Mouse (Mus musculus): ENCODE measurements around the gene Etl4.

The Etl4 gene

DNA sequence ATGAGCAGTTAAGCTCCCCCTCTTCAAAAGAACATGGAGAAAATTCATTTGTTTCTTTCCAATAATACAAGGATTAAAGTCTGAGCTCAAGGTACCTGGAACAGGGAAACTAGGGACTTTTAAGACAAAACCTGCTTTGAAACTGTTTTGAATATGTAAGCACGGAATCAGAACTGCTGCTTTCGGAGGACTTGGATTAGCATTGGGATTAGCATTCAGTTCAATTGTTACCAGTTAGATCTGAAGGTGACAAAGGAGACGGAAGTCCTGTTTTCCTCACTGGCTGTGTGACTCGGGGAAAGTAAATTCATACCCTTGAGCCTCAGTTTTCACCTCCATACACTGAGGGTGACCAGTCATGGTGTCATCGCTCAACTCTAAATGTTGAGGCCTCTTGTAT lies 639.5 kb downstream of the Etl4 start:
- in situ Hi-C loops (cut with MboI; ENCODE audit: unreplicated experiment in 2 of 2) = no loop called here

DNA sequence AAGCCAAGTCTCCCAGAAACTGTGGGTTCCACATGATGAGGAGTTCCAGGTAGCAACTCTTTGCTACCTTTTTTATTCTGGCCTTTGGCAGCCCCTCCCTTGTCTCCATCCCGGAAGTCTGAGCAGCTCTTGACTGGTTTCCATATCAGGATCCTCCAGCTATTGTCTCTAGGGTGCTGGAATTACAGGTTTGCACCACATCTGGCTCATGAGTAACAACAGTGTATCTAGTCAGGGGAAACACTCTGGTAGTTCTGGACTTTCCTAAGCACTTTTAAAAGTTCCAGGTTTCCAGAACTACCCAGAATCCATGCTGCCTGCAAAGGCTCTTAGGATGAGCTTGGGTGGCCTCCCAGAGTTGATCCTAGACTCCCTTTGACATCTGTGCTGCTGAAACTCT lies 640.4 kb downstream of the Etl4 start:
- in situ Hi-C loops (cut with MboI; ENCODE audit: unreplicated experiment in 2 of 2) = no loop called here

DNA sequence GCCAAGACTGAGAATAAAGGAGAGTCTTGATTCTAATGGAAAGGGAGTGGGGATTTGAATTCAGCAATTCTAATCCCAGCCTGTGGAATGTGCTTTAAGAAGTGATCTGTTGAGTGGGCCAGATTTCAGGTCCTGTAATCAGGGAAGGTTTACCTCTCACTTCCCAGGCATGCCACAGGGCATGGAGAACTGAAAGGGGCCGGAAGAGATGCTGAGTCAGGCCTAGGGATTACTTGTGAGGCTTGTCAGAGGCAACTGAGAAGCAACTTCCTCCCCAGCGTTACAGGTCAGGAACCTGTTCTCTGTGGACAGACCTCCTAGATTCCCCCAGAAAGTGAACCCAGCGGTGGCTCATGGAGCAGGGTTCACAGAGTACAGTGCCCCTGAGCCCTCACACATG lies 646.1 kb downstream of the Etl4 start:
- in situ Hi-C loops (cut with MboI; ENCODE audit: unreplicated experiment in 2 of 2) = no loop called here

DNA sequence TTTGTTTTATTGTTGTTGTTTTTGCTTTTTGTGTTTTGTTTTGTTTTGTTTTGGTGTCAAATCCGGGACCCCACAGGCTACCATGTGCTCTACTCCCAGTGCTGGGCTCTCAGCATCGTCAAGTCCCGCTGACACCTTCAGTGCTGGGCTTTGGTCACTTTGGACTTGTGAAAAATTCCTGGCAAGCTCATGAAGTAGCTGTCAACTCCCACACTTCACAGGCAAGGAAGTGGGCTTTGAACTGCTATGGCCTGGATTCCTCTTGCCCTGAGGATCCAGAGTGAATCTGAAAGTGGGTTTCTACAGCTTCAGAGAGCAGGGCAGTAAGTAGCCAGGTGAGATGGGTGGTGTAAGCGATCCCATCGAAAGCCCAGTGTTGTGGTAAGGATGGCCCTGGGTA lies 649.5 kb downstream of the Etl4 start:
- in situ Hi-C loops (cut with MboI; ENCODE audit: unreplicated experiment in 2 of 2) = no loop called here

DNA sequence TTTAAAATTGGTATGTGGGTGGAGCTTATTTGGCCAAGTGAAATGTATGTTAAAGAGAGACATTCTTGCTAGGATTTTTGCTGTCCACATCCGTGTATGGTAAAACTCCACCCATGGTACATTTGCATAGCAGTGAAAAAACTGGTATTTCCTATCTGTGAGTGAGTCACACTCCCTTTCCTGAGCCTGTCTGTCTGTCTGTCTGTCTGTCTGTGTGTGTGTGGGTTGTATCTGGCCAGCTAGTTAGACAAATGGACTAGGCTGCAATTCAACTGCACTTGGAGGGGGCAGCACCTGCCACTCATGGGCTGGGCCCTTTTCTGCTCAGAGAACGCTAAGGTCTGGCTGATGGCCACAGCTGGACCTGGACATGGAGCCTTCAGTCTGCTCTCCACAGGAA lies 650.1 kb downstream of the Etl4 start:
- in situ Hi-C loops (cut with MboI; ENCODE audit: unreplicated experiment in 2 of 2) = no loop called here

DNA sequence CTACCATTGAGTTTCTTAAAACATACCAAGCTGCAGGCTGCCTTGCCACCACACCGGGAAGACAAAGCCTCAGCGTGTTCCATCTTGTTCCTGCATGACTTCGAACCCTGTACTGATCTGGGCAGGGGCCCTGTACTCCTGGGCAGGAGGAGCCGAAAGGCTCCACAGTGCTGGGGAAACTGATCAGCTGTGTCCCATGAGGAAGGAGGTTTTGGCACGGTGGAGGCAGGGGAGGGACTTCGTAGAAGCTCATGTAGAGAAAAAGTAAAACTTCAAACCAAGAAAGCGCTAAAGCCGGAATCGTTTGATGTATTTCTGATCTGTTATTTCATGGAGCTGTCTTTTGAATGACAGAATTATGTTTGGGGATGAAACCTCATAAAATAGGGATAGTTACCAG lies 651.0 kb downstream of the Etl4 start:
- in situ Hi-C loops (cut with MboI; ENCODE audit: unreplicated experiment in 2 of 2) = no loop called here

DNA sequence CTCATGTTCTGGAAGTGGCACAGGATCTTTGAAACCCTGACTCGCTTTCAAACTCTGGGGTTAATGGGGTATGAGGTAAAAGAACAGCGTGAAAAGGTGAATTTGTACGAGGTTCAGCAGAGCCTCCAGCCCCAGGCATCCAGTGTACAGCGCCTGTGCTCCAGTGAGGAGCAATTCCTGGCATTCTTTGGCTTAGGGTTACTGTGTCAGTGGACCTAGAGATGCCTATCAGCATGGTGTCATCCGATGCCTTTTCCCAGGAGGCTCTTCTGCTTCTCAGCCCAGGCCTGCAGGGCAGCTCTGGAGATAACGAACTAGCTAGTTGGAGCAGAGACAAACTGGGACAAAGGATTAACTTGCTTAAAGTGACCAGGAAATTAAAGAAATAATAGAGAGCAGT lies 653.5 kb downstream of the Etl4 start:
- in situ Hi-C loops (cut with MboI; ENCODE audit: unreplicated experiment in 2 of 2) = no loop called here

- in situ Hi-C loops (cut with MboI; ENCODE audit: unreplicated experiment in 2 of 2) = no loop called here
These were observed 658.9 kb downstream of the Etl4 start for GRCm38 (mm10) chr2:20568456-20568855.

DNA sequence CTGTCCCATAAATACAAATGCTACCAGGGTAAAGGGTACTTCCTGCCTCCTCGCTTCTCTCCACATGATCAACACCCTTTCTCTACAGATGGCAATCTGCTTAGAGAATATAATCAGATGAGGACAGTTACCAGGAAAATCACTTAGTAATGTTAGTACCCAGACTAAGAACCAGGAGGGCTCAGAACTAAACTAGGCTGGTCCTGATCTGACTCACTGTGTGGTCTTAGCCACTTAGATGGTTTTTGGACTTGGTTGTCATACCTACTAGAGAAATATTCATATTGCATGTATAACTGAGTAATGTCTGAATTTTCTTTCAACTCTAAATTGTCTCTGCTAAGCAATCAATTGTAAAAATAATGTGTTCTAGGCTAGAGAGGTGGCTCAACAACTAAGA lies 662.4 kb downstream of the Etl4 start:
- in situ Hi-C loops (cut with MboI; ENCODE audit: unreplicated experiment in 2 of 2) = no loop called here

DNA sequence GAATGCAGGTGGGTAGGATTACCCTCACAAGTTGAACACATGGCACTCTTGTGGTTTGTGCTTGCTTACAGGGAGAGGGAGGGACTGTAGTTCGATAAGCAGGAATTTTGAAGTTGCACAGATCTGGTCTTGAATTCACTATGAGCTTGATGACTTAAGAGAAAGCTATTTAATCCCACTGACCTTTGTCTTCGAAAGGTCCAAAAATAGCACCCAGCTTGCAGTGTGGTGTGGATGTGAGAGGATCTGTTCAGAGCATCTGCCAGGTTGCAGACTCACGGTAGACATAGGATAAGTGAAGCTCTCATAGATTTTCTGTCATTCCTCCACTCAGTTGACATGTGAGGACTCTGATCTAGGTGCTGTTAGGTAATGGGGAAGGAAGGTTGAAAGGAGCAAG lies 670.8 kb downstream of the Etl4 start:
- in situ Hi-C loops (cut with MboI; ENCODE audit: unreplicated experiment in 2 of 2) = no loop called here

DNA sequence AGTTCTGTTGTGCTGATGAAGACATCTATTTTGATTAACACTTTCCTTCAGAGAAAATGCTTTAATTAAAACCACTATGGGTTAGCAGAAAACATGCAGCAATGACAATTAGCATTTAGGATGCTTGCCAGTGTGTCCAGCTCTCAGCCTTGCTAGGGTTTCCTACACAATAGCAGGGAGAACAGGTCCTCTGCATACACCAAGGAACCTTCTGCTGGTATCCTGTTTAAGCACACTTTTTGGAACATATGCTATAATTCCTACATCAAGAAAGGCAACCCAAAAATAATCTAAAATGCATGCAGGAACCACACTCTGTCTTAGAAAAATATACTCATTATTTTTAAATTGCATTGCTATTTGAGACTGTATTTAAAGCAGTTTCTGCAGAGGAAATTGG lies 673.5 kb downstream of the Etl4 start:
- in situ Hi-C loops (cut with MboI; ENCODE audit: unreplicated experiment in 2 of 2) = no loop called here

DNA sequence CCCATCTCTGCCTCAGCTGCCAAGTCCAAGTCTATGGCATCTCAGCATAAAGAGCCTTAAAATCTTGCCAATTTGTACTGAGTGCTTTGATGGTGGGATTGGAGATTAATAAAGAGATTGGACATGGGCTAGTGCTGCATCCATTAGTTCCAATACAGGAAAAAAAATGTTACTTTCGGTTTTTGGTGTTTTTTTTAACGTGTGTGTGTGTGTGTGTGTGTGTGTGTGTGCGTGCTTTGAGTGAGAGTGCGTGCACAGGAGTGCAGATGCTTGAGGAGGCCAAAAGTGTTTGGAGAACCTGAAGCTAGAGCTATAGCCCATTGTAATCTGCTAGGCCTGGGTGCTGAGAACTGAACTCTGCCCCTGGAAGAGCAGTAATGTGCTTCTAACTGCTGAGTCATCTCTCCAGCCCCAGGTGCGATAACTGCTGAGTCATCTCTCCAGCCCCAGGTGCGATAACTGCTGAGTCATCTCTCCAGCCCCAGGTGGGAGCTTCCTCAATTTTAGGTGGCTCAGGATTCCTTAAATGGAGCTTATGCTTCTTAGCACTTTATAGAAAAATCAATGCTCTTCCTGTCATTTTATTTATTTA lies 674.1 kb downstream of the Etl4 start:
- in situ Hi-C loops (cut with MboI; ENCODE audit: unreplicated experiment in 2 of 2) = no loop called here

DNA sequence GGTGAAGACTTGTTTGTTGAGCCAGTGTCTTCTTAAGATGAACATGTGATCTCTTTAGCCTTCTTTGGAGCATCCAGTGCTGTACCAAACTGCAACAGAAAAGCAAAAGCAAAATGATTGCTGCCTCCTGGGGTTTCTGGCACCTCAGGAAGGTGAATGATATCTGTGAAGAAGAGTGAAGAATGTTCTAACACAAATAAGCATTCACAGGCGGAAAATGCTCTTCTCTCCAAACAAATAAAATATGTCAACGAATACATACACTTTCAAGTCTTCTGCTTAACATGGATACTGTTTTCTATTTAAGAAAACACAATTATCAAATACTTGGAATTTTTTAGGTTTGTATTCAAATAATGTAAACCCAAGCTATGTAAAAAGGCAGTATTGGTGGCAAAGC lies 678.3 kb downstream of the Etl4 start:
- in situ Hi-C loops (cut with MboI; ENCODE audit: unreplicated experiment in 2 of 2) = no loop called here

GRCm38 (mm10) chr2:20588631-20589030 lies 679.1 kb downstream of the Etl4 start:
- in situ Hi-C loops (cut with MboI; ENCODE audit: unreplicated experiment in 2 of 2) = no loop called here

- in situ Hi-C loops (cut with MboI; ENCODE audit: unreplicated experiment in 2 of 2) = no loop called here
These were observed 684.5 kb downstream of the Etl4 start for GRCm38 (mm10) chr2:20594129-20594528.

DNA sequence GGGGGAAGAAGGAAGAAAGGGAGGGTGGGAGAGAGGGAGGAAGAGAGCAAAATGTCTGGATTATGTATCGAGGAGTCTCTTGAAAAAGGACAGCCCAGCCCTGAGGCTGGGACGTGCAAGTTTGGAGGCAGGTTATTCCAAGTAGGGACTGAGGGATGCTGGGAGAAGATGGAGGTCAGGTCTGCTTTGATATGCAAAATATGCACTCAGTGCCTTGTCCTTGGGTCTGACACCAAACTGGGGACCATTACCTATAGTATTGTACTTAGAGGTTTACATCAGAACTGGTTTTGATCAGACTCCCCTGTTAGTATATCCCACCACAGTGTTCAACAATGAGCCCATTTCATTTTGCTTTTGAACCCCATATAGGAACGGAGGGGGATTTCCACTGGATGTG lies 685.4 kb downstream of the Etl4 start:
- in situ Hi-C loops (cut with MboI; ENCODE audit: unreplicated experiment in 2 of 2) = no loop called here

GRCm38 (mm10) chr2:20596558-20596957 lies 687.0 kb downstream of the Etl4 start:
- in situ Hi-C loops (cut with MboI; ENCODE audit: unreplicated experiment in 2 of 2) = no loop called here

DNA sequence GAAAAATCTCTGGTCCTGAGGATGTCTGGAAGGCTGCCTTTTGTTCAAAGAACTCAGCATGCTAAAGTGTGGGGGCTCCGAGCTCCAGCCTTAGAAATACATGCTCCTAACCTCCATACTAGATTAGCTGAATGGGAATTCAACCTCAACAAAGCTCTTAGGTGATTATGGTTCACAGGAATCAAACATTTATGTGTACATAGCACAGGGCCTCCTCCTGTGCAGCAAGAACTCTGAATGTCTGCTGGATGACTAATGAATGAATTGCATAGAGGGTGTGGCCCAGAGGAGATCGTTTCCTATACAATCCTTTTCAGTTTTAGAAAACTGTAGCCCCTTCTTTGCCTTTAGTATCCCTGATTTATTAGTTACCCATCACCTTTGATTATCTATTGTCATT lies 687.6 kb downstream of the Etl4 start:
- in situ Hi-C loops (cut with MboI; ENCODE audit: unreplicated experiment in 2 of 2) = no loop called here

DNA sequence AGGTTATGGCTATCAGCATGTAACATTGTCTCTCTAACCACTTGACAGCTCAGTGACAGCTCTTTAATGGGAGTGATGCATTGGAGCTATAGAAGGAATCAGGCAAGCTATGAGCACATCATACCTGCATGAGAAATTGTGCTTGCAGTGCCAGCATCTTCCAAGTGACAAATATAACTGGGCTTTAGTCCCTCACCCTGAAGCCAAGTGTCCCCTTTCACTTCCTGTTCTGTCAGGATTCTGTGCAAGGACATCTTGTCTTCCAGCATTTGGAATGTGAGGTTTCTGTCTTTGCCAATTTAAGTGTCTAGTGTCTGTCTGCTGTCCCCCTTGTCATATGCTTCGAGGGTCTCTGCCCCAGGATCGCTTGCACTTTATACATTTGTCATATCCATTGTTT lies 693.1 kb downstream of the Etl4 start:
- in situ Hi-C loops (cut with MboI; ENCODE audit: unreplicated experiment in 2 of 2) = no loop called here

- in situ Hi-C loops (cut with MboI; ENCODE audit: unreplicated experiment in 2 of 2) = no loop called here
These were observed 694.0 kb downstream of the Etl4 start for GRCm38 (mm10) chr2:20603536-20603935.

- in situ Hi-C loops (cut with MboI; ENCODE audit: unreplicated experiment in 2 of 2) = no loop called here
These were observed 694.4 kb downstream of the Etl4 start for GRCm38 (mm10) chr2:20603991-20604390.

DNA sequence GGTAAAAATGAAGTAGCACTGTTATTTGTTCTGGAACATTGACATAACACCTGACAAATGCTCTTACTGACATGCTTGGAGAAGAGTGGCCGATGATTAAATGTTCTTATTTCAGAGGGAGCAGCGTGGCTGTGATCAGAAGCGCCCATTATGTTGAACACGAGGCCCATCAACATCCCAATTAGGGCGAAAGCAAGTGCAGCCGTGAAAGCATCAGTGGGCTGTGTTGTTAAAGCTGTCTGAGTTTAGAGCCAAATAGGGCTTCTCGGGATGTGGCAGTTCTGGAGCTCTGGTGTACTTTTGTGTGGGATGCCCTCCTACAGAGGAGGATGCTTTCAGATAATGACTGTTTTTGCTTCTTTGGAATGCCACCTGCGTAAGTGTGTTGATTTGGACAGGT lies 699.6 kb downstream of the Etl4 start:
- in situ Hi-C loops (cut with MboI; ENCODE audit: unreplicated experiment in 2 of 2) = no loop called here

GRCm38 (mm10) chr2:20615948-20616347 lies 706.4 kb downstream of the Etl4 start:
- in situ Hi-C loops (cut with MboI; ENCODE audit: unreplicated experiment in 2 of 2) = no loop called here
